Mouse (Mus musculus): ENCODE measurements around the gene Samd10.
A peak's percentile ranks its signal among the peaks of the same experiment; 100 is the strongest.

Gene Samd10

DNA sequence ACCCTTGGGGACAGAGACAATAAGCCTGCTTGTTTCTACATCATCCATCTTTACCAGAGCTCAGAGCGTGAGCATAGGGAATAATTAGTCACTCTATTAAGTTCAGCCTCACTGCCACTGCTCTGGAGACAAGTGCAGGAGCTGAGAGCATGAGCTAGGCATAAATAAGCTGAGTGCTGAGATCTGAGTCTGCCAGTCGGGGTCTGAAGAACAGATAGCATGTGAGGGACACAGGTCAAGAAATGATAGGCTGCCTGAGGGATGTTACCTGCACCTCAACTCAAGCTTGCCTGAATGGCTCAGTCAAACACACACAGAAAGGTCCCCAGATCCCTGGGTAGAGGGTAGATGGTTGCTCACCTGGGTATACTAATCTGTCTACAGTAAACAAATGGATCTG is 21.9 kb downstream of the Samd10 start:
- DNase-seq (ENCODE audit: low read depth, low spot score) = no peak

DNA sequence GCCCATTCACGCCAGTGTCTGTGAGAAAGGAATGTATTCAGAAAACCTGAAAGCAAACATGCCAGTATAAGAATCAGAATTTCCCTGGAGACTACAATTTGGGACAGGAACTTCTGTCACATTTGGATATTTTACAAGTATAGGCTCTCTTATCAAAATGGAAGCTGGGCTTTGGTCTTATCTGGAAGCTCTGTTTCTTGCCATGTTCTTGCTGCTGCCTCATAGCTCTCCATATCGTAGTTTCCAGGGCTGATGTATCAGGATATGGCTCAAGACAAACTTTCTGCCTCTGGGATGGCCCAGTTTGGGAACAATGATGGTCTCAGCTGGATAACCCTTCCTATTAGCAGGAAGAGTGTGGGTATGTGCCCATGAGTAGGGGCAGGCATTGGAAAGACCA is 22.4 kb downstream of the Samd10 start:
- DNase-seq (ENCODE audit: low read depth, low spot score) = no peak

DNA sequence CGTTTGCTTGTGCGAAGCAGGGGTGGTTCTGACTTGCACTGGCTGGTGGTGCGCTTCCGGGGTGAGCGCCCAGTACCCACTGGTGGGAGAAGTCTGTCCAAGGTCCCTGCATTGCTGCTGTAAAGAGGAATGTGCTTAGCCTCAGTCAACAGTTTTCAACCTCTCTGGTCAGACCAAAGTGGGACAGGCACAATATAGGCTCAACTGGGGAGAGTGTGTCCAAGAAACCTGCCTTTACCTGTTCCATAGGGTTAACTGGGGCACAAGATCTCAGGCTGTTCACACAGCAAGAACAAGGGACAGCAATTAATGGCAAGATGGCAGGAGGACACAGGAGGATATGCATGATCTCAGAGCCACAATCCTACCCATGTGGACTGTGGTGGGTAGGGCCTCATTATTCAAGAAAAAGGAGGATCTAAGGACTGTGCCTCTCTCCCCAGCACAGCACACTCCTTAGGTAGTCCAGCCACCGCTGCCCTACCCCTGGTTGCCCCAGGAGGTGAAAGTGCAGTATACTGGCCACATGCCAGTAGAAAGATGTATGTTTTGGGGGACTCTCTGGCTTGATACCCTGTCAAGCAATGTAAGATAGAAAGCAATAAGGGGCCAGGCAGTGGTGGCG is 24.0 kb downstream of the Samd10 start:
- no peak for DNase-seq (ENCODE audit: low read depth, low spot score)

DNA sequence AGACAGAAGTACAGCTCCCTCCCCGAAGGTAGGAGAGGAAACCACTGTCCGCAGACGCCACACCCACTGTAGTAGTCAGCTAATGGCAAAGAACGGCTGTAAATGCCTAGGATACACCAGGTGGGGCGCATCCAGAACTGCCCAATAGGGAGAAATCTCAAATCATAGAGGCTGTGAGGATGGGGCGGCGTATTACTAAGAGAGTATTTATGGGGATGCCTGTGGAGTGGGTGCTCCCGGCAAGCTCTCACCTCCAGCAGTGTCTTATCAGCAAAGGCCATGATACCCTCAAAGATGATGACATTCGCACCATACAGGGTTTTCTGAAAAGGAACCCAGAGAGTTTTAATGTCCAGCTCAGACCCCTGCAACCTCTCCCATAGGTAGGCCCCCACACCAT is 25.1 kb downstream of the Samd10 start:
- no peak for DNase-seq (ENCODE audit: low read depth, low spot score)

DNA sequence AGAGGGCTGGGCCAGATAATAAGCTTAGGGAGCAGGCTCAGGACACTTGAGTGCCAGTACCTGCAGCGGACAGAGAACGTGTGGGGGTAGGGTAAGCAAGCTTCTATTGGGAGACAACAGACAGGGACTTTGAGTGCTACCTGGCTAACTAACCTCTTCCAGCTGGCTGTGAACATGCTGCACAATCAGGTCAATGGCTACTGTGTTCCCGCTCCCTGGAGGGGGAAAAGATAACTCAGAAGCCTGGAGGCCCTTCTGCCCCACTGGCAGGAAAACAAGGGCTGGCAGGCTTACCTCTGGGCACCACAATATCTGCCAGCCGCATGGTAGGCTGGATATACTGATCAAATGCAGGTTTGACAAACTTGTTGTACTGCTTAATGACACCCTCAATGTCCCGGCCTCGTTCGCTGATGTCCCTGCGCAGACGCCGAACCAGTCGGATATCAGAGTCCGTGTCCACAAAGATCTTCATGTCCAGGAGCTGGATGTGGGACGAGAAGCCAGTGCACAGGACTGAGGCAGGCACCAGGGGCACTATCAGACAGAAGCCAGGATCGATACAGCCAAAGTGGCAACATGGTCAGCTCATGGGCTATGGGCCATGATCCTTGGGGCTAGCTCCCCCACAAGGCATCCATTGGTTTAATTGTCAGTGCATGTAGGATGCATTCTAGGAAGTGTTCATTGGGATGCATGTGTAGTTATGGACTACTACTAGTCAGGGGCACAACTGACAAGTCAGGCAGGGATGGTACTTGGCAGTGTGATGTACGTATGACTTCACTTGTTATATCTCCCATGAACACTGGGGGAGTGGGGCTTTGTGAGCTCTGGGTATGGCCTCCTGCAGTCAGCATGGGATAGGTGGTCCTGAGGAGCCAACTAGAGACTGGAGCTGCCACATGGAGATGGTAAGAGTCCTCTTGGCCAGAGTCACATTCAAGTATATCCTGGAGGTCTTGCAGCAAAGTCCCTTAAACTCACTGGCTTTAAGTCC is 25.8 kb downstream of the Samd10 start:
- DNase-seq (ENCODE audit: low read depth, low spot score) = no peak

DNA sequence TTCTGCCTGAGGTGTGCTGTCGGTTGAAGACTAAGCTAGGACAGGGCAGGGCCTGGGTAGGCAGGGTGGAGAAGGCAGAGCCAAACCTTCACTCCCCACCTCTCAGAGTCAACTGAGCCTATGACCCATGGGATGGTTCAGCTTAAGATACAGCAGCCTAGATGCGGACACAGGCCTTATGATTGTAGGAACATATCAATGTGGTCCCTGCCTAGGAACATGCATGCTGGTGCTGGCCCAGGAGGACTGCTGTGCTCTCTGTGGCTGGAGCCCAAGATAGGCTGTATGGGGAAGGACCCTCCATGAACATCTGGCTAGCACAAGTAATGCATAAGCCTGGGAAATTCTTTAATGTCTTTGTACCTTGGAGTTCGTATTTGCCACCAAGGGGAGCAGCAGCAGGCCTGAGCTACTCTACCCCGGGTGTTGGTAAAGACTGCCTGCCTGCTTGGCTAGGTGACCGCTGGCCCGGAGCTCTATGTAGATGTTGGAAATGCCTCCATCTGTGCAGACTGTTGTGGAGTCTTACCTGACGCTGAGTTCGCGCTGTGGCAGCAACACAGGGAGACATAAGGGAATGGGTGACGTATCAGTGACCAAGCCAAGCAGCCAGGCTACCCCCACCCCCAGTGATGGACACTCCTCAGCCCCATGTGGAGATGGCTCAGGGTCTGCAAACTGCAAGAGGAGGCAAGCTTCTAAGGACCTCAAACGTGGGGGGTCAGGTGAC is 26.9 kb downstream of the Samd10 start:
- DNase-seq (ENCODE audit: low read depth, low spot score) = no peak

DNA sequence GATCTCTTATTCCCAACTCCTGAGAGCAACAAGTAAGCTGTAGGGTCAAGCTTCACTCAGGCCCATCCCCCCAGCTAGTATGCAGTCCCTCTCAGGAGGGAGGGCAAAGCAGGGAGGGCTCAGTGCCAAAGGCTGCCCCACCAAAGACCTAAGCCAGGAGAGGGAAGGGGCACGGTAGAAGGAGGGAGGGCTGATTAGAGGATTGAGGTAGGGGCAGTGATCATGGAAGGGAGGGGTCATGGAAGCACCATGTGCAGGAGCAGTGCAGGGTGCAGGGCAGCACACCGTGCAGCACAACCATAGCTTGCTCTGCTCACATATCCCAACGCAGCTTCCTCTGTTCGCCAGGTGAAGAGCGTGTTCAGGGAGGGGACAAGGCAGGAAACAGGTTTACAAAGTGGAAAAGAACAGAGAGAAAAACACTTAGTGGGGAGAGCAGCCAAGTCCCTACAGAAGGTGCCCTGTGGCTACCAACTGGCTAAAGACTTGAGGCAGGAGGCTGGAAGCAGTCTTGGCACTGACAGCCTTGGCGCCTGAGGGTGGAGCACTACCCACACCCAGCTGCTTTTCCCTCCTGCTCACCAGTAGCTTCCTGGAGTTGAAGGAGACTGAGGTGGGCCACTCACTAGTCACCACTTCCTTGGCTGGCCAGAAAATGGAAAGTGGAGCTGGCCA is 28.0 kb downstream of the Samd10 start:
- DNase-seq (ENCODE audit: low read depth, low spot score) = no peak

DNA sequence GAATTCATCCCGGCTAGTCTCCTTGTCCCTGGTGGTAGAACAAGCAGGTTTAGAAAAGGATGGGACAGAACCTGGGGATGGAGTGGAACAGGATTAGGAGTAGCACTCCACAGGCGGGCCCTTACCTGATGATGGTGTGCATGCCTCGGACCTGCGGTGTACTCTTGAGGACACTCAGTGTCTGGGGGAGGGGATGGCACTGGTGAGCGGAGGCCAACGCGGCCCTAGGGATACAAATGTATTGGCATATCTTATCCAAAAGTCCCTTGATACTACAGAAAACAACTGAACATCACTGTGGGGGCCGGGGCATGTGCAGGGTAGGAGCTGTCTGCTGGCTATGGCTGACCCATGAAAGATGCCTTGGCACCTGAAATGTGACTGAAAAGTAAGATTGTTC is 28.6 kb downstream of the Samd10 start:
- no peak for DNase-seq (ENCODE audit: low read depth, low spot score)

DNA sequence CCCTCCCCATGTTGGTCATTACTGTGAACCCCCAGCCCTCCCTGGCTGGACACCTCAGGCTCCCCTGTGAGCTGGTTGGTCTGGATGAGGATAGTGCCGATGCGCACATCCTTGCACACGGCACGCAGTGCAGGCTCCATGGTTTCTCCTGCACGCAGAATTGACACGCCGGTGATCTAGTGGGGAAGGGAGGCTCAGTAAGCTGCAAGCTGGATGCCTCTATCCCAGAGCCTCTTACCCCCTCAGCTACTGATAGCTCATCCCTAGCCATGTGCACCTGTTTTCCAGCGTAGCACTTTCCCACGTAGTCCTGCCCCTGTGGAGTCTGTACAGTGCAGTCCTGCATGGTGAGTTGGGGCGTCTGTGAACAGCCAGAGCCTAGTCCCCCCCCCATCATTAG is 29.2 kb downstream of the Samd10 start:
- DNase-seq (ENCODE audit: low read depth, low spot score) = no peak

DNA sequence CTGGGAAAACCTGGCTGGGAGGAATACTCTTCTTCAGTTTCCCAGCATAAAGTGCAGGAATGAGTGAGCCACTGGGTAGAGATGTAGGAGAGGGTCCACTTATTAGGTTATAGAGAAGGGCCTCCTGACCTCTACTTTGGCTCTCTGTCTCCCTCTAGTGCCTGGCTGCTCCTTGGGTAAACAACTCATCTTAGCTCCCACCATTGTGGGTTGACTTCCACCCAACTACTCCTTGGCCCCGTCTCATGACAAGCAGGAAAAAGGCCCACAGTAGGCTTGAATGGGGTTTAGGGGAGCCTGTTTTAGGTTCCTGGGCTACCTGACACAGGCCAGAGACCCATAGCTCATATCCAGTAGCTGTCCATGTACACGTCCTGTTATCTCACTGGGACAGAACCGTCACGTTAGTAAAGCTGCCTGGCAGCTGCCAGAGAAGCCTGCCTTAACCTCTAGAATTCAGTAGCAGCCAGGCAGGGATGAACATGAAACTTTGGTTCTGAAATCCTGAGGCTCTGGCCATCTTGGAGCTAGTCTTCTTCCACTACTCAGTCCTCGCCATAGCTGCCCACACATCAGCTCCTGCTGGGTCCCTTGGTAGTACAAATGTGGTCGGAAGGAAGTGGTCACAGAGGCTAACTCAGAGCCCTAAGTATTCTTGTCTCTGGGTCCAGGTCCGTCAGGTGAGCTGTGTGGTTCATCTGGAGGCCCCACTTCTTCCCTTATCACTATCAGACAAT is 30.6 kb downstream of the Samd10 start:
- peak; percentile 77 for DNase-seq (ENCODE audit: low read depth, low spot score)

DNA sequence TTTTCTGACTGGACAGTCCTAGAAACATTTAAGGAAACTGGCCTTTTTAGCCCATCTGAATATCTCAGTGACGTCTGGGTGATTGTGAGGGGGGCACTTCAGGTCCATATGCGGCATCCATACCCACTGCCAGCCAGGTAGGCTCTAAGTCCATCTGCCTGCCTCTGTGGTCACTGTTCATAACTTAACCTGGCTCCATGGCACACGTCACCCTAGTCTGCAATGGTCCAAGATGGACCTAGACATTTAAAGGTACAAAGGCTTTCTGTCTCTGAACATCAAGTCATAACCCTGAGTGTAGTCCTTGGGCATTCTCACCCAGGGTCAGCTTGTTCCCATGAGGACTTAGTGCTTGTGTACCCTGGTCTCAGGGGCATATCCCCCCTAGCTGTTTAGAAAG is 31.7 kb downstream of the Samd10 start:
- no peak for DNase-seq (ENCODE audit: low read depth, low spot score)

DNA sequence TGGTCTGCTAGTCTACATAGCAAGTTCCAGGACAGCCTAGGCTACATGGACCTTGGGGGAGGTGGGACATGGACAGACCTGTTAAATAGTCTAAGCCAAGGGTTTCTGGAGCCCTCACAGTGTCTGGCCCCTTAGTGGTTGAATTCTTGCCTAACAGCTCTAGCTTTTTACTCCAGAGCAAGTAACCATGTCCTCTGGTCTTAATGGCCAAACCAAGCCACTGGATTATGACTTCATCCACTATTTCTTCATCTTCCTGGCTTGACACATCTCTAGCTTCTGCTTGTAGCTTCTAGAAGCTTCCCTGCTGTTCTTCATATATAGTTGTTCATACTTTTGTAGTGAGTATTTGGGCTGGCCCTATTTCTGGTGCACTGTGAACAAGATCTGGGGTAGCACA is 45.2 kb downstream of the Samd10 start:
- no peak for DNase-seq (ENCODE audit: low read depth, low spot score)

DNA sequence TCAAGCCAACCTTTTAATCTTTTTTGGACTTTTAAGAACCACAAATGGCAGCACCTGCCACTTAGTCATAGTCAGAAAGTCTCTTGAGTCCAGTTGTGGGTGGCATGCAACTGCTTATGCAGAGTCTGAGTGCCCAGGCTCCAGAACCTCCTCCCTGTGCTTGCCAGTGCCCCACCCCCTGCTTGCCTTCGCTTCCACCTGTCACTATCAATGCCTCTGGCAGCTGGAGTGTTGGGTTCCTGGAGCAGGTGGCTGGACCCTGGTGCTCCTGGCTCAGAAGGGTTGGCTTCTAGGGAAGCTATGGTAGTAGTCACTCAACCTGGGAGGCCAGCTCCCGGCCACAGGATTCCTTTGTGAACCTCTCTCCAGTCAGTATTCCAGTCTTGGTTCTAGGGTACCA is 48.8 kb downstream of the Samd10 start:
- no peak for DNase-seq (ENCODE audit: low read depth, low spot score)

DNA sequence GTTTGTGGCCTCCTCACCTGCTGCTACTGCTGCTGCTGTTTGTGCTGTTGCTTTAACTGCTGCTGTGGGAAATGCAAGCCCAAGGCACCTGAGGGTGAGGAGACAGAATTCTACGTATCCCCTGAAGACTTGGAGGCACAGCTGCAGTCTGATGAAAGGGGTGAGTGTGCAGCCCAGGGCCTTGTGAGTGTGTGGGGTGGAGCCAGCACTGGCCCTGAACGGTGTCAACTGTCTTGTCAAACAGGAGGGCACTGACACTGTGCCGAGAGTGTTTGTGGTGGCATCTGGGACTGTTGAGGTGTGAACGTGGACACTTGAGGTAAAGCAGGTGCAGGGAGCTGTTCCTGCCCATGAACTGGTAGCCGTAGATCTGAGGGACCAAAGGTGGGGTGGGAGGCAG is 50.3 kb downstream of the Samd10 start:
- no peak for DNase-seq (ENCODE audit: low read depth, low spot score)

DNA sequence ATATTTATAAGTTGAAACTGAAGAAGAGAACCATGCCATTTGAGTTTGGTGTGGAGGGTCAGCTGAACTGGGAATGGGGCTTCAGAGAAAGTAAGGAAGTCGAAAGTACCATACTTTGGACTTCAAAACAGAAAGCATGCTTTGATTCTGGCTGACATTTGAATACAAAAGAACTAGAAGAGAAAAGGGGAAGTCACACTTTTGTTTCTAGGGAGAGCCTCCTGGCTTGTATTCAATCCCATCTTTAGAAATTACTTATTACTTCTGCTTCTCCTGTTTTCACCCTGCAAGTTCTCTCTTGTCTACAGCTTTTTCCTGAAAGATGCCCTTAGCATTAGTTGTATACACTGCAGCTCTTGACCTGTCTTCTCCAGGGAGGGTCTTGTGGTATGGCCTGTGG is 50.8 kb downstream of the Samd10 start:
- no peak for DNase-seq (ENCODE audit: low read depth, low spot score)

DNA sequence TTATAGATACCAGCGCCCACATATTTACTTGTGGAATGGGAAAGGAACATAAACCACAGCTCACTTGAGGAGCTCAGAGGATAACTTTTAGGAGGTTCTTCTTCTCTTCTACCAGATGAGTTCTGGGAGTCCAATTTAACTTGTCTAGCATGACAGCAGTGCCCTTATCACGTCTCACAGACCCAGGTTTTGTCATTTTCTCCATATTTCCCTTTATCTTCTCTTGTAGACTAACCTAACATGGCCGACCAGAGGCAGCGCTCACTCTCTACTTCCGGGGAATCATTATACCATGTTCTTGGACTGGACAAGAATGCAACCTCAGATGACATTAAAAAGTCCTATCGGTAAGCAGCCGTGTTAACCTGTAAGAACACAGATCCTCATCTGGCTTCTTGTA is 52.9 kb downstream of the Samd10 start:
- DNase-seq (ENCODE audit: low read depth, low spot score) = no peak
